Mouse (Mus musculus) hindbrain, embryonic 15.5 days (tissue): Measurements from ENCODE around the gene Ccdc85b. TPM values are rescaled to one million over a fixed set of nuclear protein-coding genes. Genes with fewer than 3 reads are reported as not detected.
"Not testable (repeated sequence)": the region's sequence is repeated elsewhere in the genome, so short reads cannot be mapped to it uniquely, and the experiment has no call there.

Experiments used
- ATAC-seq: fragments of 200-750 bp; cut with Nextera tagmentation; 2 replicates; pipeline ENCODE4 v1.8.0; 2017; ENCODE audit warnings: low read depth, moderate number of reproducible peaks, moderate TSS enrichment; ENCODE audit not compliant: low FRiP score
- H3K27ac ChIP-seq: fragments of 300-500 bp; sonication (generic); replicated peaks from 2 replicates; pipeline ENCODE4 v1.5.1; 2015; ENCODE audit warnings: mild to moderate bottlenecking, inconsistent platforms
- H3K27me3 ChIP-seq: fragments of 300-500 bp; sonication (generic); 2 replicates; pipeline ENCODE4 v1.6.1; 2015; ENCODE audit warnings: control low read depth, inconsistent platforms
- H3K36me3 ChIP-seq: fragments of 300-500 bp; sonication (generic); 2 replicates; pipeline ENCODE4 v1.6.1; 2015; ENCODE audit warnings: control low read depth, inconsistent platforms
- H3K4me1 ChIP-seq: fragments of 300-500 bp; sonication (generic); replicated peaks from 2 replicates; pipeline ENCODE4 v1.6.1; 2015; ENCODE audit warnings: control low read depth, inconsistent platforms
- H3K4me2 ChIP-seq: fragments of 300-500 bp; sonication (generic); 2 replicates; pipeline ENCODE4 v1.6.1; 2015; ENCODE audit warnings: moderate library complexity, mild to moderate bottlenecking, inconsistent platforms
- H3K4me3 ChIP-seq: fragments of 300-500 bp; sonication (generic); 2 replicates; pipeline ENCODE4 v1.5.1; 2015; ENCODE audit warnings: mild to moderate bottlenecking, inconsistent platforms
- H3K9ac ChIP-seq: fragments of 300-500 bp; sonication (generic); 2 replicates; pipeline ENCODE4 v1.6.1; 2015; ENCODE audit warnings: inconsistent platforms
- H3K9me3 ChIP-seq: fragments of 300-500 bp; sonication (generic); 2 replicates; pipeline ENCODE4 v1.6.1; 2016; ENCODE audit warnings: control low read depth, inconsistent platforms
- WGBS: fragments of 180-500 bp; shearing (Covaris S2); methylation state at CpG from one replicate; pipeline ENCODE4 v1.1.7; 2015; 5-methylcytosine and 5-hydroxymethylcytosine counted together
- polyA plus RNA-seq: library from polyadenylated mRNA; unstranded; fragments of >200 nt; fragmentation: Nextera tagmentation; extraction: Ambion mirVana; gene quantifications from 2 replicates; pipeline ENCODE4 v1.2.1, GENCODE M21; 2015

The Ccdc85b gene
- polyA plus RNA-seq, 1 experiment from 2014 or later, result 14.0 TPM

- H3K27ac ChIP-seq, result no peak overlapping the region
- no peak for ATAC-seq
- no peak overlapping the region for H3K4me3 ChIP-seq
- peaks cover 14% of the 10 kb centered on the region; the same call in 1 of the 2 replicates for H3K36me3 ChIP-seq
- H3K9ac ChIP-seq, result no peak overlapping the region
- H3K9me3 ChIP-seq, result no peaks in the 10 kb centered on the region
- peaks cover 20% of the 10 kb centered on the region for H3K4me1 ChIP-seq
- no peaks in the 10 kb centered on the region for H3K27me3 ChIP-seq
- H3K4me2 ChIP-seq, result no peak overlapping the region
- 96% methylated on average over 8 of the region's 8 CpGs for WGBS
Measured at GRCm38 (mm10) chr19:5418750-5419466, 38.8 kb downstream of the Ccdc85b start.

GRCm38 (mm10) chr19:5414534-5414957 is 43.1 kb downstream of the Ccdc85b start:
- H3K4me1 ChIP-seq, result no peaks in the 10 kb centered on the region
- H3K9ac ChIP-seq, result no peak overlapping the region
- no peaks in the 10 kb centered on the region for H3K27me3 ChIP-seq
- 66% methylated on average over 2 of the region's 2 CpGs for WGBS
- ATAC-seq, result no peak
- no peaks in the 10 kb centered on the region for H3K9me3 ChIP-seq
- H3K4me3 ChIP-seq, result no peak overlapping the region
- H3K27ac ChIP-seq, result no peak overlapping the region
- peaks cover under 1% of the 10 kb centered on the region; the same call in 1 of the 2 replicates for H3K36me3 ChIP-seq
- no peak overlapping the region for H3K4me2 ChIP-seq

- H3K9me3 ChIP-seq, result no peaks in the 10 kb centered on the region
- no peaks in the 10 kb centered on the region for H3K4me1 ChIP-seq
- no peaks in the 10 kb centered on the region for H3K27me3 ChIP-seq
- no peak overlapping the region for H3K4me2 ChIP-seq
- H3K4me3 ChIP-seq, result no peak overlapping the region
- H3K27ac ChIP-seq, result no peak overlapping the region
- no peak overlapping the region for H3K9ac ChIP-seq
- H3K36me3 ChIP-seq, result no peaks in the 10 kb centered on the region
- WGBS, result 69% methylated on average over 4 of the region's 4 CpGs
- no peak for ATAC-seq
Measured at GRCm38 (mm10) chr19:5413840-5414239, 43.9 kb downstream of the Ccdc85b start.

GRCm38 (mm10) chr19:5411961-5412360 is 45.7 kb downstream of the Ccdc85b start:
- H3K27ac ChIP-seq, result no peak overlapping the region
- no peak overlapping the region for H3K4me3 ChIP-seq
- H3K4me2 ChIP-seq, result no peak overlapping the region
- H3K36me3 ChIP-seq, result no peaks in the 10 kb centered on the region
- no peaks in the 10 kb centered on the region for H3K27me3 ChIP-seq
- H3K9ac ChIP-seq, result no peak overlapping the region
- 68% methylated on average over 5 of the region's 5 CpGs for WGBS
- no peak for ATAC-seq
- H3K4me1 ChIP-seq, result peaks cover 11% of the 10 kb centered on the region
- no peaks in the 10 kb centered on the region for H3K9me3 ChIP-seq

- 90% methylated on average over 5 of the region's 5 CpGs for WGBS
- no peak overlapping the region for H3K27ac ChIP-seq
- ATAC-seq, result no peak
Measured at GRCm38 (mm10) chr19:5410641-5411040, 47.1 kb downstream of the Ccdc85b start.

DNA sequence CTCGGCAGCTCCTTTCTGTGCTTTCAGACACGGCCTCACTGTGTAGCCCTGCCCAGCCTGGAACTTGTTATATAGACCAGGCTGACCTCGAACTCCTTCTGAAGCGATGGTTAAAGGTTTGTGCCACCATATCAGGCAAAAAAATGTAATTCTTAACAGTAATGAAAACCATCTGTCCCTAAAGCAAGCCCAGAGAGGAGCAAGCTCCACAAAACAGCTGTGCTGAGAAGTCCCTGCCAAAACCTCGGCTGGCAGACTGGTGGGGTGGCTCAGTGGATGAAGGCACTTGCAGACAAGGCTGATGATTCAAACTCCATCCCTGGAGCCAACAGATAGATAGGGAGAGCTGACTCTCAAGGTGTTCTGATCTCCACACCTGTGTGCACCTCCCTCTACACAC is 48.6 kb downstream of the Ccdc85b start:
- no peaks in the 10 kb centered on the region for H3K9me3 ChIP-seq
- H3K4me2 ChIP-seq, result no peak overlapping the region
- WGBS, result 87% methylated on average over 5 of the region's 5 CpGs
- H3K36me3 ChIP-seq, result no peaks in the 10 kb centered on the region
- ATAC-seq, result no peak
- no peak overlapping the region for H3K4me3 ChIP-seq
- no peak overlapping the region for H3K27ac ChIP-seq
- peaks cover 15% of the 10 kb centered on the region for H3K4me1 ChIP-seq
- no peak overlapping the region for H3K9ac ChIP-seq
- H3K27me3 ChIP-seq, result no peaks in the 10 kb centered on the region

More at GRCm38 (mm10) chr19:5410641-5411040, 47.1 kb downstream of the Ccdc85b start:
- Histone ChIP-seq H3K4me3 (no peak overlapping the region), H3K9ac (no peak overlapping the region), H3K36me3 (no peaks in the 10 kb centered on the region), H3K9me3 (no peaks in the 10 kb centered on the region), H3K4me2 (no peak overlapping the region), H3K4me1 (peaks cover 15% of the 10 kb centered on the region), H3K27me3 (no peaks in the 10 kb centered on the region)

- Histone ChIP-seq H3K27ac (no peak overlapping the region), H3K9me3 (no peaks in the 10 kb centered on the region), H3K36me3 (no peaks in the 10 kb centered on the region), H3K27me3 (no peaks in the 10 kb centered on the region), H3K4me2 (0 out of 2 replicates have a peak overlapping the region, but pooled peaks have one; percentile 62), H3K4me3 (no peak overlapping the region), H3K4me1 (peaks cover 15% of the 10 kb centered on the region), H3K9ac (no peak overlapping the region)
- WGBS, result 87% methylated on average over 13 of the region's 13 CpGs
- ATAC-seq, result no peak
Measured at GRCm38 (mm10) chr19:5408057-5409001, 49.4 kb downstream of the Ccdc85b start.

GRCm38 (mm10) chr19:5407133-5407532 is 50.6 kb downstream of the Ccdc85b start:
- Histone ChIP-seq H3K4me2 (peak overlapping the region; percentile 62), H3K4me1 (peaks cover 15% of the 10 kb centered on the region), H3K4me3 (peak overlapping the region; percentile 52), H3K27ac (peak overlapping the region; percentile 89), H3K9ac (peak overlapping the region; percentile 63), H3K9me3 (no peaks in the 10 kb centered on the region), H3K27me3 (no peaks in the 10 kb centered on the region), H3K36me3 (no peaks in the 10 kb centered on the region)
- 22% methylated on average over 7 of the region's 7 CpGs for WGBS
- peak; percentile 40; the same call in 1 of the 2 replicates for ATAC-seq

DNA sequence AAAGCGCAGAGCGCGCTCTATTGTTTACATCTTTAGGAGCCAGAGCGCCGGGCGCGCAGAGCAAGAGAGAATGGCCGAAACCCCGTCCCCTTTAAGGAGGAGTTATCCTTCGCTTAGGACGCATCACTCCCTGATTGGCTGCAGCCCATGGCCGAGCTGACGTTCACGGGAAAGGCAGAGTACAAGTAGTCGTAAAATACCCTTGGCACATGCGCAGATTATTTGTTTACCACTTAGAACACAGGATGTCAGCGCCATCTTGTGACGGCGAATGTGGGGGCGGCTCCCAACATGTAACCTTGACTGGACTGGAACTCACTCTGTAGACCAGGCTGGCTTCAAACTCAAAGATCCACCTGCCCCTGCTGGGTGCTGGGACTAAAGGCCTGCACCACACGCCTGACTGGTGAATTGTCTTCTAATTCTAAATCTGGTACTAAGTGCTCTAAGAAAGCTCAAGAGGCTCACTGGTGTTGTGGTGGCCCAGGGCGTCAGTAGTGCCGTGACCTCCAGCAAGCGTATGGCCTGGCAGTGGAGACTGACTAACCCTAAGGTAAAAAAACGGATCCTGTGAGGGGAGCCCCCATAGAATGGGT is 51.1 kb downstream of the Ccdc85b start:
- H3K9ac ChIP-seq, result peak overlapping the region; percentile 63
- 11% methylated on average over 25 of the region's 25 CpGs for WGBS
- H3K4me3 ChIP-seq, result peak overlapping the region; percentile 52
- peak overlapping the region; percentile 89 for H3K27ac ChIP-seq
- not testable (repeated sequence) for H3K36me3 ChIP-seq, H3K9me3 ChIP-seq, H3K27me3 ChIP-seq
- peak overlapping the region; percentile 62 for H3K4me2 ChIP-seq
- ATAC-seq, result peak; percentile 85
- peaks cover 15% of the 10 kb centered on the region for H3K4me1 ChIP-seq

- WGBS, result 29% methylated on average over 7 of the region's 7 CpGs
- Histone ChIP-seq H3K9me3 (no peaks in the 10 kb centered on the region), H3K9ac (peak overlapping the region; percentile 28), H3K27ac (peak overlapping the region; percentile 62; the same call in 1 of the 2 replicates), H3K4me1 (peaks cover 15% of the 10 kb centered on the region), H3K36me3 (no peaks in the 10 kb centered on the region), H3K4me3 (peak overlapping the region; percentile 35), H3K27me3 (no peaks in the 10 kb centered on the region), H3K4me2 (peak overlapping the region; percentile 55)
- no peak for ATAC-seq
Measured at GRCm38 (mm10) chr19:5405924-5406323, 51.8 kb downstream of the Ccdc85b start.
